Mouse (Mus musculus) forebrain, postnatal 0 days (tissue): ENCODE measurements at regions not wholly inside any gene's neighbourhood (a gene's known extent, or its start where the extent isn't known, plus 50 kb on each side); places are given as distances from the start of the nearest gene placed in this dataset.

Source experiments
- ATAC-seq: fragments of 200-750 bp; cut with Nextera tagmentation; 2 replicates; pipeline ENCODE4 v1.8.0; 2017; ENCODE audit warnings: mild to moderate bottlenecking, moderate library complexity
- DNase-seq: peaks from one replicate; pipeline ENCODE4 v3.0.0-alpha.2; 2015
- H3K27ac ChIP-seq: fragments of 300-500 bp; sonication (generic); 2 replicates; pipeline ENCODE4 v1.5.1; 2014; ENCODE audit warnings: low read depth, mild to moderate bottlenecking, antibody characterized with exemption, low read length, moderate library complexity, mixed read lengths
- H3K27me3 ChIP-seq: fragments of 300-500 bp; sonication (generic); 2 replicates; pipeline ENCODE4 v1.6.1; 2014; ENCODE audit warnings: mild to moderate bottlenecking, low read length, mixed read lengths; ENCODE audit not compliant: insufficient read depth
- H3K36me3 ChIP-seq: fragments of 300-500 bp; sonication (generic); 2 replicates; pipeline ENCODE4 v1.6.1; 2014; ENCODE audit warnings: mild to moderate bottlenecking, moderate library complexity; ENCODE audit not compliant: insufficient read depth
- H3K4me1 ChIP-seq: fragments of 300-500 bp; sonication (generic); 2 replicates; pipeline ENCODE4 v1.6.1; 2014; ENCODE audit warnings: antibody characterized with exemption; ENCODE audit not compliant: insufficient read depth
- H3K4me2 ChIP-seq: fragments of 300-500 bp; sonication (generic); 2 replicates; pipeline ENCODE4 v1.6.1; 2014; ENCODE audit warnings: low read depth, mild to moderate bottlenecking, moderate library complexity
- H3K4me3 ChIP-seq: fragments of 300-500 bp; sonication (generic); 2 replicates; pipeline ENCODE4 v1.5.1; 2014; ENCODE audit warnings: low read depth, low read length, mixed read lengths
- H3K9ac ChIP-seq: fragments of 300-500 bp; sonication (generic); 2 replicates; pipeline ENCODE4 v1.6.1; 2014; ENCODE audit warnings: mild to moderate bottlenecking
- H3K9me3 ChIP-seq: fragments of 300-500 bp; sonication (generic); 2 replicates; pipeline ENCODE4 v1.6.1; 2016; ENCODE audit warnings: low read length
- CTCF ChIP-seq: sonication (generic); IDR thresholded peaks from 2 replicates; pipeline ENCODE4 v1.5.1; 2016; ENCODE audit warnings: antibody characterized with exemption, control low read depth, low read depth
- WGBS: fragments of 180-500 bp; shearing (Covaris S2); extraction: QIAGEN DNeasy Blood & Tissue Kit; methylation state at CpG from one replicate; pipeline ENCODE4 v1.1.7; 2014; 5-methylcytosine and 5-hydroxymethylcytosine counted together

DNA sequence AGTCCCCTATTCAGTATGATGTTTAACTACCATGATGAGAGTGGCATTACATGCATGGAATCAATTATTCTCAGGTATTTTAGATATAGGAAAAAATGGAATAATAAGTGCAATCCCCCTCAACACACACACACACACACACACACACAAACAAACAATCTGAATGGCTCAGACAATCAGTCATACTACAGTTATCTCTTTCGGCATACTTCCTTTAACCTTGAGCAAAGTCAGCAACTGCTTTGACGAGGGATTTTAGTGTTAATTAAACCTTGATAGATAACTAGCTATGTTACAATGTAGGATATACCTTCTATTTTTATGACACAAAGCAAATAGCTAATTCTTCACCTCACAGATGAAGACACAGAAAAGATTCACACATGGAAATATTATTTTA, 312.1 kb downstream of the Tex13c3 start:
- H3K4me3 ChIP-seq, result no peak overlapping the region
- H3K36me3 ChIP-seq, result no peaks in the 10 kb centered on the region
- no peaks in the 10 kb centered on the region for H3K27me3 ChIP-seq
- no peaks in the 10 kb centered on the region for H3K9me3 ChIP-seq
- no peak overlapping the region for H3K9ac ChIP-seq
- H3K4me2 ChIP-seq, result no peak overlapping the region
- no peaks in the 10 kb centered on the region for H3K4me1 ChIP-seq
- 88% methylated on average over 2 of the region's 2 CpGs for WGBS
- DNase-seq (no peak), ATAC-seq (no peak)
- H3K27ac ChIP-seq, result no peak overlapping the region
- TF ChIP-seq CTCF, result no peak

- Histone ChIP-seq H3K27me3 (no peaks in the 10 kb centered on the region), H3K9ac (no peak overlapping the region), H3K4me2 (no peak overlapping the region), H3K36me3 (no peaks in the 10 kb centered on the region), H3K4me3 (no peak overlapping the region), H3K9me3 (no peaks in the 10 kb centered on the region), H3K27ac (no peak overlapping the region), H3K4me1 (no peaks in the 10 kb centered on the region)
- no peak for TF ChIP-seq CTCF
- WGBS, result 78% methylated on average over 5 of the region's 5 CpGs
- DNase-seq, result no peak
- no peak for ATAC-seq
Measured at GRCm38 (mm10) chrX:19168546-19168945, 312.6 kb downstream of the Tex13c3 start.

DNA sequence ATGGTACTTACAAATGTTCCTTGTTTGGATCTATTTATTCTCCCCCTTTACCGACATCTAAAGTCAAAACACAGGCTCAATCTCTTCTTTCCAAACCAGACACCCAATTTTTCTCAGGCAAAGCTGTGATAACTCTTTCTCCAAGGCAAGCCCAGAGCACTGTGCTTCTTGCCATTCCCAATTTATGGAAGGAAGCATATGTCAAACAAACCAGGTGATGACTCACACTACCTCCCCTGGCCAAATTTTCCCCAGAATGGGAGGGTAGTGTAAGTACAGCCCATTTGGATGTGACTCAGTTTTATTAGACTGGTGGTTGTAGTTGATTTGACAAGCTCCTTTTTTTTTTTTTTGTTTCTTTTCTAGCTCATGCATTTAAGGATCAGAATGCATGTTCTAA, 313.0 kb downstream of the Tex13c3 start:
- H3K36me3 ChIP-seq, result no peaks in the 10 kb centered on the region
- 59% methylated on average over 1 of the region's 1 CpGs for WGBS
- no peak for DNase-seq
- no peak overlapping the region for H3K4me3 ChIP-seq
- no peaks in the 10 kb centered on the region for H3K27me3 ChIP-seq
- ATAC-seq, result no peak
- no peak overlapping the region for H3K4me2 ChIP-seq
- H3K4me1 ChIP-seq, result no peaks in the 10 kb centered on the region
- no peak overlapping the region for H3K9ac ChIP-seq
- H3K27ac ChIP-seq, result no peak overlapping the region
- no peak for TF ChIP-seq CTCF
- no peaks in the 10 kb centered on the region for H3K9me3 ChIP-seq

- Histone ChIP-seq H3K4me2 (peak overlapping the region; percentile 41), H3K4me3 (peak overlapping the region; percentile 23), H3K9ac (no peak overlapping the region), H3K4me1 (no peaks in the 10 kb centered on the region), H3K27me3 (no peaks in the 10 kb centered on the region), H3K9me3 (no peaks in the 10 kb centered on the region), H3K36me3 (no peaks in the 10 kb centered on the region), H3K27ac (no peak overlapping the region)
- ATAC-seq, result peak; percentile 45
- WGBS, result 44% methylated on average over 12 of the region's 12 CpGs
- TF ChIP-seq CTCF, result no peak
- no peak for DNase-seq
Measured at GRCm38 (mm10) chrX:19167121-19167853, 313.8 kb downstream of the Tex13c3 start.

GRCm38 (mm10) chrX:19165891-19166644, 315.1 kb downstream of the Tex13c3 start:
- no peak overlapping the region for H3K27ac ChIP-seq
- no peaks in the 10 kb centered on the region for H3K4me1 ChIP-seq
- ATAC-seq, result no peak
- 44% methylated on average over 5 of the region's 5 CpGs for WGBS
- H3K4me3 ChIP-seq, result peak overlapping the region; percentile 23; the same call in 1 of the 2 replicates
- DNase-seq, result no peak
- no peak overlapping the region for H3K9ac ChIP-seq
- no peaks in the 10 kb centered on the region for H3K36me3 ChIP-seq
- H3K4me2 ChIP-seq, result peak overlapping the region; percentile 41
- no peak for TF ChIP-seq CTCF
- no peaks in the 10 kb centered on the region for H3K27me3 ChIP-seq
- H3K9me3 ChIP-seq, result no peaks in the 10 kb centered on the region

DNA sequence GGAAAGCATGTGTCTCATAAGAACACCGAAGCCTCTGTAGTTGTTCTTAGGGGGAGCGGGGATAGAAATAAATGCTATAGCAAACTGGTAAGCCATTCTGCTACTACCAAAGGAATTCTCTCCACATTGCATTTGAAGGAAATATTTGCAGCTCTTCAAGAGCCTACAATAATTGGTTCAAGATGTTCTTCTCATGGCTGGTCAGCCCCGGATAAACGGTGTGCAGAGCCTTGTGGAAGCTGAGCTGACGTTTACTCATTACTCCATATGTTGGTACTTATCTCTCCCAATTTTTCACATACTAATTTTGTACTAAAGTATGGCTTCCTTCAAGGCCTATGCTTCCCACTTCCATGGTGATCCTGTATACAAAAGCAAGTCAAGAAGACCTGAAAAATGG, 317.0 kb downstream of the Tex13c3 start:
- Histone ChIP-seq H3K9me3 (no peaks in the 10 kb centered on the region), H3K9ac (no peak overlapping the region), H3K27me3 (no peaks in the 10 kb centered on the region), H3K27ac (no peak overlapping the region), H3K4me3 (no peak overlapping the region), H3K36me3 (no peaks in the 10 kb centered on the region), H3K4me2 (no peak overlapping the region), H3K4me1 (no peaks in the 10 kb centered on the region)
- no peak for ATAC-seq
- 90% methylated on average over 5 of the region's 5 CpGs for WGBS
- TF ChIP-seq CTCF, result no peak
- DNase-seq, result no peak

- ATAC-seq, result no peak
- H3K27me3 ChIP-seq, result no peaks in the 10 kb centered on the region
- WGBS, result 64% methylated on average over 1 of the region's 1 CpGs
- H3K9ac ChIP-seq, result no peak overlapping the region
- no peak overlapping the region for H3K27ac ChIP-seq
- no peak for DNase-seq
- TF ChIP-seq CTCF, result no peak
- no peak overlapping the region for H3K4me2 ChIP-seq
- no peaks in the 10 kb centered on the region for H3K4me1 ChIP-seq
- H3K36me3 ChIP-seq, result no peaks in the 10 kb centered on the region
- H3K4me3 ChIP-seq, result no peak overlapping the region
- no peaks in the 10 kb centered on the region for H3K9me3 ChIP-seq
Measured at GRCm38 (mm10) chrX:19162958-19163357, 318.2 kb downstream of the Tex13c3 start.
